Mouse (Mus musculus) liver, adult 2 months (tissue): ENCODE results near the gene Fbxo21. TPM values are rescaled to one million over a fixed set of nuclear protein-coding genes. Genes with fewer than 3 reads are reported as not detected.

Source experiments
- DNase-seq: peaks from one replicate; pipeline ENCODE4 v3.0.0-alpha.2; 2011; ENCODE audit warnings: low read depth, low spot score; ENCODE audit errors: extremely low read depth
- H3K27ac ChIP-seq: fragments of 200-500 bp; replicated peaks from 2 replicates; pipeline ENCODE4 v1.5.1; 2012; ENCODE audit warnings: low read depth, mild to moderate bottlenecking, control low read depth, inconsistent platforms, low read length; ENCODE audit not compliant: insufficient read depth
- H3K27me3 ChIP-seq: fragments of 200-500 bp; 2 replicates; pipeline ENCODE4 v1.6.1; 2012; ENCODE audit warnings: mild to moderate bottlenecking, moderate library complexity, low read length, inconsistent platforms; ENCODE audit not compliant: control insufficient read depth, insufficient read depth
- H3K36me3 ChIP-seq: fragments of 200-500 bp; 2 replicates; pipeline ENCODE4 v1.6.1; 2012; ENCODE audit warnings: low read length, inconsistent platforms; ENCODE audit not compliant: control insufficient read depth, insufficient read depth
- H3K4me1 ChIP-seq: fragments of 200-500 bp; 2 replicates; pipeline ENCODE4 v1.6.1; 2011; ENCODE audit warnings: low read length; ENCODE audit not compliant: control insufficient read depth, insufficient read depth
- H3K4me3 ChIP-seq: fragments of 200-500 bp; 2 replicates; pipeline ENCODE4 v1.5.1; 2011; ENCODE audit warnings: low read depth, mild to moderate bottlenecking, control low read depth, low read length, moderate library complexity; ENCODE audit not compliant: insufficient read depth
- H3K79me2 ChIP-seq: fragments of 200-500 bp; 2 replicates; pipeline ENCODE4 v1.6.1; 2012; ENCODE audit warnings: inconsistent platforms, mild to moderate bottlenecking, low read length, moderate library complexity; ENCODE audit not compliant: control insufficient read depth, insufficient read depth
- H3K9ac ChIP-seq: fragments of 200-500 bp; 2 replicates; pipeline ENCODE4 v1.6.1; 2012; ENCODE audit warnings: low read depth, mild to moderate bottlenecking, control low read depth, inconsistent platforms, low read length
- CTCF ChIP-seq: fragments of 200-500 bp; IDR thresholded peaks from 2 replicates; pipeline ENCODE4 v1.5.1; 2011; ENCODE audit warnings: low read depth, low read length, control low read depth
- POLR2A ChIP-seq: fragments of 200-500 bp; IDR thresholded peaks from 2 replicates; pipeline ENCODE4 v1.6.1; 2011; ENCODE audit warnings: low read length, control low read depth; ENCODE audit not compliant: insufficient read depth; ENCODE audit errors: extremely low read depth
- WGBS: fragments of 180-500 bp; shearing (Covaris S2); methylation state at CpG from one replicate; pipeline ENCODE4 v1.1.7; 2018; 5-methylcytosine and 5-hydroxymethylcytosine counted together
- polyA plus RNA-seq: library from polyadenylated mRNA; depleted of rRNA; stranded (reverse); fragments of >200 nt; gene quantifications from 2 replicates; pipeline ENCODE4 v1.2.3, GENCODE M21; 2012
- total RNA-seq: library from RNA; depleted of rRNA; stranded (reverse); fragments of >200 nt; gene quantifications from 2 replicates; pipeline ENCODE4 v1.2.3, GENCODE M21; 2014

Fbxo21 gene
- total and polyA plus RNA-seq, 2 experiments: 55.8 to 79.0 TPM

DNA sequence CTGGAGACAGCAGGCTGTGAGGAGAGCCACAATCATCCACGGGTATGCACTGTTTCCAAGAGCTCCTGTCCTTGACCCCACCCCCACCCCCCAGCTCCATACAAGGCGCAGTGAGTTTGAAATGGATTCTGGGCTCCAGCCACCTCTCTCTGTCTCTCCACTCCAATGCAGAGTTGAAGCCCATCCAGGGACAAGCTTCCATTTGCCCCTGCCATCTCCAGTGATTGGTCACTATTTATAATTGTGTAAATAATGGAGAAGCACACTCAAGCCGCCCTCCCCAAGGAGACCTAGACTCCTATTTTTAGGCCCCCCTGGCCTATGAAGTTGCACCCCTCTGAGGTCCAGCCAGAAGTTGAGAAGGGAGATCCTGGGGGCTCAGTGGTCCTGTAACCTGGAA lies 46.5 kb downstream of the Fbxo21 start:
- WGBS: 60% methylated on average over 3 of the region's 3 CpGs
- Histone ChIP-seq H3K79me2 (no peaks in the 10 kb centered on the region), H3K4me3 (no peak overlapping the region), H3K27ac (no peak overlapping the region), H3K27me3 (peaks cover 17% of the 10 kb centered on the region), H3K4me1 (no peaks in the 10 kb centered on the region), H3K36me3 (no peaks in the 10 kb centered on the region), H3K9ac (no peak overlapping the region)
- DNase-seq: no peak
- TF ChIP-seq CTCF (no peak), POLR2A (no peak)

- Histone ChIP-seq H3K4me3 (no peak overlapping the region), H3K4me1 (peaks cover 4% of the 10 kb centered on the region; the same call in 1 of the 2 replicates), H3K36me3 (no peaks in the 10 kb centered on the region), H3K9ac (no peak overlapping the region), H3K27me3 (peaks cover 24% of the 10 kb centered on the region), H3K27ac (no peak overlapping the region), H3K79me2 (no peaks in the 10 kb centered on the region)
- no peak for DNase-seq
- no peak for TF ChIP-seq CTCF
- no peak for TF ChIP-seq POLR2A
- WGBS: 13% methylated on average over 12 of the region's 12 CpGs
These were observed 49.4 kb downstream of the Fbxo21 start for GRCm38 (mm10) chr5:118025880-118026279.

GRCm38 (mm10) chr5:118026343-118026742 lies 49.8 kb downstream of the Fbxo21 start:
- no peak for DNase-seq
- peaks cover 4% of the 10 kb centered on the region; the same call in 1 of the 2 replicates for H3K4me1 ChIP-seq
- no peak for TF ChIP-seq CTCF
- no peak for TF ChIP-seq POLR2A
- H3K9ac ChIP-seq: no peak overlapping the region
- no peak overlapping the region for H3K4me3 ChIP-seq
- peaks cover 24% of the 10 kb centered on the region for H3K27me3 ChIP-seq
- no peaks in the 10 kb centered on the region for H3K36me3 ChIP-seq
- no peak overlapping the region for H3K27ac ChIP-seq
- H3K79me2 ChIP-seq: no peaks in the 10 kb centered on the region
- 7% methylated on average over 13 of the region's 13 CpGs for WGBS

DNA sequence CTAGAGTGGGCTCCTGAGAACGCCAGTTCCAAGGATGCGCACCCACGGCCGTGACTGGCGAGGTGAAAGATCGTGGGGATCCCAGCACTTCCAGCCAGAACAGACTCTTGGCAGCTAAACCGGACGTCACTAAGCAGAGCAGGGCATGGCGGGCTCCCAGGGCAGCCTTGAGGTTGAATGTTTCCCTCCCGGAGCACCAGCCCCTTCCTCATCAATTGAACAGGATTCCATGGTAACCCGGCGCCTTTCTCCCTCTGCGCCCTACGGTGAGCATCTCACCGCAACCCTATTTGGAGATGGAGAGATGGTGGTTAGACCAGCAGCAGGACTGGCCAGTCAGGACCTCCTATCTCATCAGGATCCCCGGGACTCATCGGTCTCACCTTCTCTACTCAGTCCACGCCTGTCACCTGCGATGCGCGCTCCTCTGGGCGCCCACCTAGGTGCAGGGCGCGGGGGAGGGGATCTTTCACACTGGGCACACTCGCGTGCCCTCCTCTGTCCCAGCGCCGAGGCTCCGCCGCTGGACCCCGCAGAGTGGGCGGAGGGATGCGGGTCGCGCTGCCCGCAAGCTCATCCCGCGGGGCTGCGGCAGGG lies 50.7 kb downstream of the Fbxo21 start:
- Histone ChIP-seq H3K9ac (no peak overlapping the region), H3K4me3 (peak overlapping the region; percentile 4; the same call in 1 of the 2 replicates), H3K27ac (no peak overlapping the region), H3K36me3 (no peaks in the 10 kb centered on the region), H3K79me2 (no peaks in the 10 kb centered on the region), H3K27me3 (peaks cover 24% of the 10 kb centered on the region), H3K4me1 (peaks cover 4% of the 10 kb centered on the region; the same call in 1 of the 2 replicates)
- 3% methylated on average over 39 of the region's 39 CpGs for WGBS
- DNase-seq: no peak
- TF ChIP-seq CTCF (no peak), POLR2A (no peak)

GRCm38 (mm10) chr5:118027698-118028190 lies 51.2 kb downstream of the Fbxo21 start, which contains the start of gene Tesc:
Gene Tesc, plus strand, starts transcription at chr5:118027743.
- H3K79me2 ChIP-seq: no peaks in the 10 kb centered on the region
- peaks cover 24% of the 10 kb centered on the region for H3K27me3 ChIP-seq
- H3K4me1 ChIP-seq: peaks cover 4% of the 10 kb centered on the region; the same call in 1 of the 2 replicates
- no peaks in the 10 kb centered on the region for H3K36me3 ChIP-seq
- no peak within 1 kb of the TSS for H3K27ac ChIP-seq
- H3K4me3 ChIP-seq: peak within 1 kb of the TSS; percentile 30; the same call in 1 of the 2 replicates
- WGBS: 2% methylated on average over 63 of the region's 63 CpGs
- no peak within 1 kb of the TSS for H3K9ac ChIP-seq
- TF ChIP-seq POLR2A: no peak
- TF ChIP-seq CTCF: no peak
- no peak for DNase-seq
